Mouse (Mus musculus) olfactory bulb, adult 2 months (tissue): ENCODE measurements around the gene Rgs19.

Experiments
- CTCF ChIP-seq: fragments of 200-500 bp; IDR thresholded peaks from 2 replicates; pipeline ENCODE4 v1.5.1; 2012; ENCODE audit warnings: low read depth, mild to moderate bottlenecking, low read length, moderate library complexity; ENCODE audit not compliant: insufficient read depth
- POLR2A ChIP-seq: fragments of 200-500 bp; IDR thresholded peaks from 2 replicates; pipeline ENCODE4 v1.6.1; 2012; ENCODE audit warnings: mild to moderate bottlenecking, low read depth, low read length, moderate library complexity; ENCODE audit not compliant: insufficient read depth

GRCm38 (mm10) chr2:181679951-181680715, 13.6 kb downstream of the Rgs19 start, which contains the start of gene Tcea2:
- TF ChIP-seq CTCF (no peak), POLR2A (peak; percentile 43)
